Mouse (Mus musculus) erythroblast, embryonic 14.5 days (primary cell): ENCODE measurements around the gene Gtdc1.

Source experiments
- GATA1 ChIP-seq: IDR thresholded peaks from 2 replicates; pipeline ENCODE4 v1.6.1; 2012; ENCODE audit warnings: low read length, inconsistent platforms, mixed read lengths
- TAL1 ChIP-seq: IDR thresholded peaks from 3 replicates; pipeline ENCODE4 v1.6.1; 2012; ENCODE audit warnings: low read length, inconsistent platforms, mixed read lengths

DNA sequence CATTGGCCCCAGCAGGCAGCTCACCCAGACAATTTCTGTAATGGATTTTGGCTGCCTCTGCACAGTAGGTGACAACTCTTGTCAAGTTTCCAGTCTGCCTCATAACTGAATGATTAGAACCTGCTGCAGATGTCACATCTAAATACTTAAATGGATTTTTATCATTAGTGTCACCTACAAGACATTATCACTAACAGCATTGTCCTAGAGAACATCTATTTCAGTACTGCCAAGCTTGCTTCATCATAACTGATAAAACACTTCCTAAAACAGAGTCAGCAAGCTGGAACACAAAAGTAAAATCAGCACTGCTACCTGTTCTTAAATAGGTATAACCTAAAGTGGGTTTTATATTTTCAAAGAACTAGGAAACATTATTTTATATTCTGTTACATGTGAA is 11.2 kb downstream of the Gtdc1 start:
- TF ChIP-seq GATA1 (no peak), TAL1 (no peak)
